Mouse (Mus musculus) CH12.LX (cell line): ENCODE measurements around the gene Rasl11b. TPM values are rescaled to one million over a fixed set of nuclear protein-coding genes. Genes with fewer than 3 reads are reported as not detected.

Experiments used
- DNase-seq: peaks from one replicate; pipeline ENCODE4 v3.0.0-alpha.2; 2013; ENCODE audit errors: extremely low read depth
- H3K27ac ChIP-seq: 2 replicates; pipeline ENCODE4 v1.5.1; 2012; ENCODE audit warnings: low read depth, mild to moderate bottlenecking, control low read depth, moderate library complexity; ENCODE audit not compliant: insufficient read depth
- H3K27me3 ChIP-seq: replicated peaks from 2 replicates; pipeline ENCODE3; 2012; ENCODE audit warnings: inconsistent platforms
- H3K36me3 ChIP-seq, 2 experiments: replicated peaks in 1 of 2; 2 replicates each; pipeline versions ENCODE3 to v1.6.1; 2012; ENCODE audit warnings: inconsistent platforms in 1 of 2, low read length in 1 of 2, mild to moderate bottlenecking in 1 of 2, mixed read lengths in 1 of 2, moderate library complexity in 1 of 2; ENCODE audit not compliant: control insufficient read depth in 1 of 2, insufficient read depth in 1 of 2
- H3K4me1 ChIP-seq, 2 experiments: 2 replicates each; pipeline ENCODE4 v1.6.1; 2012; ENCODE audit warnings: inconsistent platforms in 1 of 2, moderate library complexity in 1 of 2; ENCODE audit not compliant: insufficient read depth in 2 of 2, control insufficient read depth in 1 of 2
- H3K4me2 ChIP-seq: 2 replicates; pipeline ENCODE4 v1.6.1; 2012; ENCODE audit warnings: low read depth, mild to moderate bottlenecking, control low read depth; ENCODE audit not compliant: poor library complexity, insufficient read depth, severe bottlenecking
- H3K4me3 ChIP-seq, 3 experiments: fragments of 150-350 bp in 1 of 3; sonication (generic) in 1 of 3; replicated peaks in 1 of 3; 2 replicates each; pipeline versions ENCODE3 to v1.5.1; 2011 to 2012; ENCODE audit warnings: low read depth in 2 of 3, low read length in 2 of 3, mild to moderate bottlenecking in 2 of 3, moderate library complexity in 2 of 3, control low read depth in 1 of 3, improper control_type of control experiment in 1 of 3, inconsistent platforms in 1 of 3, mixed read lengths in 1 of 3; ENCODE audit not compliant: poor library complexity in 1 of 3
- H3K79me2 ChIP-seq: replicated peaks from 2 replicates; pipeline ENCODE4 v1.6.1; 2012; ENCODE audit warnings: mild to moderate bottlenecking, moderate library complexity; ENCODE audit not compliant: control insufficient read depth, poor library complexity, insufficient read depth, severe bottlenecking; ENCODE audit errors: extremely low read depth
- H3K9ac ChIP-seq: 2 replicates; pipeline ENCODE4 v1.6.1; 2012; ENCODE audit warnings: low read depth, mild to moderate bottlenecking, control low read depth, moderate library complexity; ENCODE audit not compliant: insufficient read depth
- H3K9me3 ChIP-seq: replicated peaks from 2 replicates; pipeline ENCODE3; 2012; ENCODE audit warnings: low read length, inconsistent platforms, mixed read lengths
- CHD1 ChIP-seq: IDR thresholded peaks from 2 replicates; pipeline ENCODE4 v1.6.1; 2012; ENCODE audit warnings: low read depth, low read length, improper control_type of control experiment, inconsistent platforms
- ETS1 ChIP-seq: conservative IDR thresholded peaks from 2 replicates; pipeline ENCODE4 v1.6.1; 2012; ENCODE audit warnings: low read depth, mild to moderate bottlenecking, inconsistent platforms, low read length, improper control_type of control experiment, moderate library complexity
- HCFC1 ChIP-seq: IDR thresholded peaks from 2 replicates; pipeline ENCODE4 v1.6.1; 2012; ENCODE audit warnings: low read depth, mild to moderate bottlenecking, inconsistent platforms, low read length, improper control_type of control experiment
- IRF4 ChIP-seq: IDR thresholded peaks from 2 replicates; pipeline ENCODE4 v1.6.1; 2014; ENCODE audit warnings: low read depth, mild to moderate bottlenecking, inconsistent platforms, low read length, improper control_type of control experiment
- JUN ChIP-seq: IDR thresholded peaks from 2 replicates; pipeline ENCODE4 v1.6.1; 2011; ENCODE audit warnings: low read depth, mild to moderate bottlenecking, low read length, improper control_type of control experiment, moderate library complexity; ENCODE audit not compliant: insufficient read depth
- NRF1 ChIP-seq: IDR thresholded peaks from 2 replicates; pipeline ENCODE4 v1.6.1; 2014; ENCODE audit warnings: low read depth, mild to moderate bottlenecking, inconsistent platforms, low read length, improper control_type of control experiment, moderate library complexity
- POLR2AphosphoS2 ChIP-seq: IDR thresholded peaks from 2 replicates; pipeline ENCODE4 v1.6.1; 2011; ENCODE audit warnings: low read depth, low read length, improper control_type of control experiment
- SMC3 ChIP-seq: IDR thresholded peaks from 2 replicates; pipeline ENCODE4 v1.6.1; 2011; ENCODE audit warnings: low read depth, low read length, improper control_type of control experiment
- TBP ChIP-seq: conservative IDR thresholded peaks from 2 replicates; pipeline ENCODE4 v1.6.1; 2011; ENCODE audit warnings: low read depth, low read length, improper control_type of control experiment
- USF1 ChIP-seq: IDR thresholded peaks from 2 replicates; pipeline ENCODE4 v1.6.1; 2014; ENCODE audit warnings: low read depth, mild to moderate bottlenecking, inconsistent platforms, low read length, improper control_type of control experiment
- ZC3H11A ChIP-seq: IDR thresholded peaks from 2 replicates; pipeline ENCODE4 v1.6.1; 2012; ENCODE audit warnings: low read depth, mild to moderate bottlenecking, inconsistent platforms, low read length, improper control_type of control experiment
- dilution Hi-C: fragments of 300-500 bp; cut with MboI; formaldehyde crosslinking; loops from 2 replicates; pipeline ENCODE4 v1.14.3; 2020; ENCODE audit warnings: low sequenced_read_pairs; ENCODE audit not compliant: extremely low pct_unique_long_range_greater_than_20kb, extremely low pct_ligation_motif_present
- in situ Hi-C: fragments of 300-500 bp; cut with MboI; formaldehyde crosslinking; loops from 3 replicates; pipeline ENCODE4 v1.14.3; 2019; ENCODE audit warnings: low sequenced_read_pairs, low pct_ligation_motif_present, low pct_unique_long_range_greater_than_20kb, mixed read lengths
- polyA plus RNA-seq: library from polyadenylated mRNA; unstranded; fragments of >175 nt; gene quantifications from 2 replicates; pipeline ENCODE4 v1.2.1, GENCODE M21; 2012; ENCODE audit warnings: low read depth; ENCODE audit not compliant: insufficient read length
- total RNA-seq, 2 experiments: library from RNA; depleted of rRNA; stranded (reverse); fragments of 300-350 nt in 1 of 2; fragments of >200 nt in 1 of 2; gene quantifications; 2 replicates each; pipeline ENCODE4 v1.2.3; 2012 to 2014

Gene Rasl11b
- total and polyA plus RNA-seq, 3 experiments = 0.21 to 2.7 (median 0.60) TPM

- in situ Hi-C loops (no loop called here), dilution Hi-C loops (no loop called here)
- no peak overlapping the region for H3K27ac ChIP-seq
- peaks cover 2% of the 10 kb centered on the region for H3K9me3 ChIP-seq
- DNase-seq = no peak
- no peak overlapping the region for H3K4me2 ChIP-seq
- H3K79me2 ChIP-seq = no peaks in the 10 kb centered on the region
- H3K4me1 ChIP-seq = peaks cover 2 to 44% of the 10 kb centered on the region in 2 experiments; a peak in 2 of 4 replicates
- no peak overlapping the region for H3K4me3 ChIP-seq
- no peak for TF ChIP-seq HCFC1
- TF ChIP-seq IRF4 = no peak
- TF ChIP-seq SMC3 = no peak
- no peak for TF ChIP-seq ETS1
- no peak for TF ChIP-seq TBP
- no peaks in the 10 kb centered on the region for H3K36me3 ChIP-seq
- no peak overlapping the region for H3K9ac ChIP-seq
- no peaks in the 10 kb centered on the region for H3K27me3 ChIP-seq
These were observed 34.7 kb upstream of the Rasl11b start for GRCm38 (mm10) chr5:74160349-74160748.

- no peak for TF ChIP-seq JUN
- TF ChIP-seq ZC3H11A = no peak
- no peak for TF ChIP-seq POLR2AphosphoS2
- TF ChIP-seq NRF1 = no peak
- no peak for TF ChIP-seq CHD1
- no peak for TF ChIP-seq HCFC1
- Histone ChIP-seq H3K27me3 (no peaks in the 10 kb centered on the region), H3K36me3 (no peaks in the 10 kb centered on the region), H3K4me2 (no peak overlapping the region), H3K9me3 (peaks cover 2% of the 10 kb centered on the region), H3K4me3 (no peak overlapping the region), H3K4me1 (peaks cover 3 to 42% of the 10 kb centered on the region in 2 experiments; a peak in 3 of 4 replicates), H3K27ac (no peak overlapping the region), H3K9ac (no peak overlapping the region), H3K79me2 (no peaks in the 10 kb centered on the region)
- dilution Hi-C loops (no loop called here), in situ Hi-C loops (no loop called here)
- no peak for DNase-seq
These were observed 33.7 kb upstream of the Rasl11b start for GRCm38 (mm10) chr5:74161297-74161926.

GRCm38 (mm10) chr5:74162013-74162412 is 33.1 kb upstream of the Rasl11b start:
- no peak for TF ChIP-seq ZC3H11A
- TF ChIP-seq IRF4 = no peak
- TF ChIP-seq USF1 = no peak
- no peak for DNase-seq
- Histone ChIP-seq H3K9ac (no peak overlapping the region), H3K27ac (no peak overlapping the region), H3K9me3 (peaks cover 2% of the 10 kb centered on the region), H3K4me1 (peaks cover 6 to 42% of the 10 kb centered on the region in 2 experiments; a peak in 3 of 4 replicates), H3K27me3 (no peaks in the 10 kb centered on the region), H3K79me2 (no peaks in the 10 kb centered on the region), H3K4me2 (no peak overlapping the region), H3K36me3 (no peaks in the 10 kb centered on the region), H3K4me3 (no peak overlapping the region)
- in situ Hi-C loops = no loop called here
- dilution Hi-C loops = no loop called here
